Mouse (Mus musculus) liver, postnatal 0 days (tissue): ENCODE measurements at regions not wholly inside any gene's neighbourhood (a gene's known extent, or its start where the extent isn't known, plus 50 kb on each side); places are given as distances from the start of the nearest gene placed in this dataset.

Experiments
- ATAC-seq: fragments of 200-750 bp; cut with Nextera tagmentation; 2 replicates; pipeline ENCODE4 v1.8.0; 2017; ENCODE audit warnings: mild to moderate bottlenecking, moderate library complexity
- DNase-seq: peaks from one replicate; pipeline ENCODE4 v3.0.0-alpha.2; 2016
- H3K27ac ChIP-seq: fragments of 300-500 bp; sonication (generic); 2 replicates; pipeline ENCODE4 v1.5.1; 2014; ENCODE audit warnings: antibody characterized with exemption, moderate library complexity, mild to moderate bottlenecking, low read depth
- H3K27me3 ChIP-seq: fragments of 300-500 bp; sonication (generic); 2 replicates; pipeline ENCODE4 v1.6.1; 2014; ENCODE audit warnings: low read length, control low read depth, mixed read lengths; ENCODE audit not compliant: insufficient read depth
- H3K36me3 ChIP-seq: fragments of 300-500 bp; sonication (generic); replicated peaks from 2 replicates; pipeline ENCODE4 v1.6.1; 2014; ENCODE audit warnings: mild to moderate bottlenecking, control low read depth, low read length, moderate library complexity, mixed read lengths; ENCODE audit not compliant: insufficient read depth
- H3K4me1 ChIP-seq: fragments of 300-500 bp; sonication (generic); 2 replicates; pipeline ENCODE4 v1.6.1; 2014; ENCODE audit warnings: antibody characterized with exemption, mild to moderate bottlenecking, control low read depth; ENCODE audit not compliant: insufficient read depth
- H3K4me2 ChIP-seq: fragments of 300-500 bp; sonication (generic); 2 replicates; pipeline ENCODE4 v1.6.1; 2014; ENCODE audit warnings: low read depth, mild to moderate bottlenecking, low read length, moderate library complexity, mixed read lengths
- H3K4me3 ChIP-seq: fragments of 300-500 bp; sonication (generic); 2 replicates; pipeline ENCODE4 v1.5.1; 2014; ENCODE audit warnings: low read depth, low read length
- H3K9ac ChIP-seq: fragments of 300-500 bp; sonication (generic); replicated peaks from 2 replicates; pipeline ENCODE4 v1.6.1; 2014; ENCODE audit warnings: mild to moderate bottlenecking, moderate library complexity
- H3K9me3 ChIP-seq: fragments of 300-500 bp; sonication (generic); 2 replicates; pipeline ENCODE4 v1.6.1; 2016; ENCODE audit warnings: mild to moderate bottlenecking, control low read depth, low read length, mixed read lengths
- CTCF ChIP-seq: sonication (generic); IDR thresholded peaks from 2 replicates; pipeline ENCODE4 v1.5.1; 2016; ENCODE audit warnings: antibody characterized with exemption, low read depth
- EP300 ChIP-seq: IDR thresholded peaks from 2 replicates; pipeline ENCODE4 v1.6.1; 2016; ENCODE audit warnings: antibody characterized with exemption, low read depth, mild to moderate bottlenecking
- WGBS: fragments of 180-500 bp; shearing (Covaris S2); extraction: QIAGEN DNeasy Blood & Tissue Kit; methylation state at CpG from one replicate; pipeline ENCODE4 v1.1.7; 2014; ENCODE audit not compliant: insufficient replicate concordance; 5-methylcytosine and 5-hydroxymethylcytosine counted together

- Histone ChIP-seq H3K27ac (no peak overlapping the region), H3K27me3 (no peaks in the 10 kb centered on the region), H3K4me1 (no peaks in the 10 kb centered on the region), H3K9ac (no peak overlapping the region), H3K4me2 (no peak overlapping the region), H3K36me3 (no peaks in the 10 kb centered on the region), H3K4me3 (no peak overlapping the region), H3K9me3 (no peaks in the 10 kb centered on the region)
- no peak for ATAC-seq
- peak; percentile 40 for DNase-seq
- 77% methylated on average over 6 of the region's 6 CpGs for WGBS
- TF ChIP-seq EP300 (no peak), CTCF (peak; percentile 37)
Observed at GRCm38 (mm10) chr3:131921161-131921560, 163.9 kb upstream of the Dkk2 start.

GRCm38 (mm10) chr3:131922733-131923132, 162.4 kb upstream of the Dkk2 start:
- ATAC-seq: no peak
- Histone ChIP-seq H3K36me3 (no peaks in the 10 kb centered on the region), H3K4me1 (no peaks in the 10 kb centered on the region), H3K27me3 (no peaks in the 10 kb centered on the region), H3K9ac (no peak overlapping the region), H3K4me2 (no peak overlapping the region), H3K9me3 (no peaks in the 10 kb centered on the region), H3K4me3 (no peak overlapping the region), H3K27ac (no peak overlapping the region)
- no peak for DNase-seq
- TF ChIP-seq CTCF: no peak
- TF ChIP-seq EP300: no peak
- WGBS: 50% methylated on average over 1 of the region's 1 CpGs

GRCm38 (mm10) chr3:131940896-131941295, 144.2 kb upstream of the Dkk2 start:
- TF ChIP-seq CTCF (no peak), EP300 (no peak)
- 73% methylated on average over 7 of the region's 7 CpGs for WGBS
- Histone ChIP-seq H3K9ac (no peak overlapping the region), H3K9me3 (no peaks in the 10 kb centered on the region), H3K4me3 (no peak overlapping the region), H3K27me3 (no peaks in the 10 kb centered on the region), H3K4me2 (no peak overlapping the region), H3K27ac (no peak overlapping the region), H3K36me3 (no peaks in the 10 kb centered on the region), H3K4me1 (no peaks in the 10 kb centered on the region)
- ATAC-seq: no peak
- DNase-seq: no peak

- ATAC-seq (no peak), DNase-seq (no peak)
- 34% methylated on average over 24 of the region's 24 CpGs for WGBS
- H3K4me1 ChIP-seq: no peaks in the 10 kb centered on the region
- no peak overlapping the region for H3K4me3 ChIP-seq
- H3K4me2 ChIP-seq: no peak overlapping the region
- no peak for TF ChIP-seq CTCF
- TF ChIP-seq EP300: no peak
- no peaks in the 10 kb centered on the region for H3K27me3 ChIP-seq
- no peaks in the 10 kb centered on the region for H3K9me3 ChIP-seq
- H3K9ac ChIP-seq: no peak overlapping the region
- H3K36me3 ChIP-seq: no peaks in the 10 kb centered on the region
- no peak overlapping the region for H3K27ac ChIP-seq
Observed at GRCm38 (mm10) chr3:131941961-131942753, 142.9 kb upstream of the Dkk2 start.

- H3K36me3 ChIP-seq: no peaks in the 10 kb centered on the region
- H3K9ac ChIP-seq: no peak overlapping the region
- H3K27me3 ChIP-seq: no peaks in the 10 kb centered on the region
- ATAC-seq (no peak), DNase-seq (no peak)
- no peak overlapping the region for H3K4me3 ChIP-seq
- H3K4me1 ChIP-seq: no peaks in the 10 kb centered on the region
- no peak overlapping the region for H3K27ac ChIP-seq
- H3K4me2 ChIP-seq: no peak overlapping the region
- no peak for TF ChIP-seq CTCF
- TF ChIP-seq EP300: no peak
- WGBS: 79% methylated on average over 7 of the region's 7 CpGs
- H3K9me3 ChIP-seq: no peaks in the 10 kb centered on the region
Observed at GRCm38 (mm10) chr3:131943436-131943835, 141.7 kb upstream of the Dkk2 start.

GRCm38 (mm10) chr3:131955771-131956170, 129.3 kb upstream of the Dkk2 start:
- Histone ChIP-seq H3K4me2 (no peak overlapping the region), H3K4me3 (no peak overlapping the region), H3K36me3 (no peaks in the 10 kb centered on the region), H3K9me3 (no peaks in the 10 kb centered on the region), H3K9ac (no peak overlapping the region), H3K27ac (no peak overlapping the region), H3K27me3 (no peaks in the 10 kb centered on the region), H3K4me1 (no peaks in the 10 kb centered on the region)
- WGBS: 96% methylated on average over 11 of the region's 11 CpGs
- DNase-seq (no peak), ATAC-seq (no peak)
- TF ChIP-seq CTCF (no peak), EP300 (no peak)

GRCm38 (mm10) chr3:131960636-131961035, 124.5 kb upstream of the Dkk2 start:
- Histone ChIP-seq H3K4me2 (no peak overlapping the region), H3K36me3 (no peaks in the 10 kb centered on the region), H3K4me1 (no peaks in the 10 kb centered on the region), H3K4me3 (no peak overlapping the region), H3K27me3 (no peaks in the 10 kb centered on the region), H3K9ac (no peak overlapping the region), H3K27ac (no peak overlapping the region), H3K9me3 (no peaks in the 10 kb centered on the region)
- ATAC-seq (no peak), DNase-seq (no peak)
- 85% methylated on average over 1 of the region's 1 CpGs for WGBS
- TF ChIP-seq CTCF: no peak
